Mouse (Mus musculus): ENCODE measurements around the gene Olfr56. TPM values are rescaled to one million over a fixed set of nuclear protein-coding genes. Genes with fewer than 3 reads are reported as not detected.
"Not testable (repeated sequence)": the region's sequence is repeated elsewhere in the genome, so short reads cannot be mapped to it uniquely, and the experiment has no call there.

Gene Olfr56
- polyA plus RNA-seq, 1 experiment from 2014 or later = not detected

- not testable (repeated sequence) for H3K4me3 ChIP-seq (replicated peaks); H3K27me3 ChIP-seq; H3K9ac ChIP-seq; H3K4me1 ChIP-seq; ATAC-seq (ENCODE audit: insufficient number of reproducible peaks, low FRiP score, low TSS enrichment, low read depth); H3K36me3 ChIP-seq; H3K27ac ChIP-seq (replicated peaks); H3K9me3 ChIP-seq (replicated peaks); H3K4me2 ChIP-seq (replicated peaks)
- 64% methylated on average over 2 of the region's 2 CpGs for WGBS
Measured at GRCm38 (mm10) chr11:49061865-49062264, 83.2 kb downstream of the Olfr56 start.

- H3K4me3 ChIP-seq (replicated peaks); H3K36me3 ChIP-seq; H3K27me3 ChIP-seq; H3K27ac ChIP-seq (replicated peaks); H3K4me1 ChIP-seq; H3K9ac ChIP-seq; ATAC-seq (ENCODE audit: insufficient number of reproducible peaks, low FRiP score, low TSS enrichment, low read depth); H3K4me2 ChIP-seq (replicated peaks); H3K9me3 ChIP-seq (replicated peaks): not testable (repeated sequence)
- WGBS = 69% methylated on average over 5 of the region's 5 CpGs
Measured at GRCm38 (mm10) chr11:49063713-49064469, 85.2 kb downstream of the Olfr56 start, which contains the start of gene Tgtp2. Gene Tgtp2, minus strand, starts transcription at chr11:49064206.

GRCm38 (mm10) chr11:49068358-49068757 is 89.7 kb downstream of the Olfr56 start:
- Histone ChIP-seq H3K4me1 (no peaks in the 10 kb centered on the region), H3K4me3 (replicated peaks) (no peak overlapping the region), H3K36me3 (no peaks in the 10 kb centered on the region), H3K27me3 (no peaks in the 10 kb centered on the region), H3K4me2 (replicated peaks) (no peak overlapping the region), H3K27ac (replicated peaks) (no peak overlapping the region), H3K9me3 (replicated peaks) (no peaks in the 10 kb centered on the region), H3K9ac (no peak overlapping the region)
- WGBS = 91% methylated on average over 1 of the region's 1 CpGs
- no peak for ATAC-seq (ENCODE audit: insufficient number of reproducible peaks, low FRiP score, low TSS enrichment, low read depth)

- H3K36me3 ChIP-seq; H3K27me3 ChIP-seq; H3K4me1 ChIP-seq; H3K9ac ChIP-seq; H3K27ac ChIP-seq (replicated peaks); H3K4me2 ChIP-seq (replicated peaks); H3K9me3 ChIP-seq (replicated peaks); ATAC-seq (ENCODE audit: insufficient number of reproducible peaks, low FRiP score, low TSS enrichment, low read depth); H3K4me3 ChIP-seq (replicated peaks): not testable (repeated sequence)
- WGBS = 53% methylated on average over 6 of the region's 6 CpGs
Measured at GRCm38 (mm10) chr11:49076001-49076757, 97.5 kb downstream of the Olfr56 start, which contains the start of gene Ifi47. Gene Ifi47, plus strand, starts transcription at chr11:49076587.

GRCm38 (mm10) chr11:49077012-49077411 is 98.3 kb downstream of the Olfr56 start:
- no peak overlapping the region for H3K9ac ChIP-seq
- no peak overlapping the region for H3K4me2 ChIP-seq (replicated peaks)
- 46% methylated on average over 1 of the region's 1 CpGs for WGBS
- H3K27ac ChIP-seq (replicated peaks) = no peak overlapping the region
- no peak for ATAC-seq (ENCODE audit: insufficient number of reproducible peaks, low FRiP score, low TSS enrichment, low read depth)
- no peak overlapping the region for H3K4me3 ChIP-seq (replicated peaks)
- H3K9me3 ChIP-seq (replicated peaks) = no peaks in the 10 kb centered on the region
- H3K27me3 ChIP-seq = no peaks in the 10 kb centered on the region
- no peaks in the 10 kb centered on the region for H3K36me3 ChIP-seq
- no peaks in the 10 kb centered on the region for H3K4me1 ChIP-seq

GRCm38 (mm10) chr11:49078719-49079118 is 100.0 kb downstream of the Olfr56 start:
- no peak overlapping the region for H3K27ac ChIP-seq (replicated peaks)
- no peaks in the 10 kb centered on the region for H3K27me3 ChIP-seq
- no peaks in the 10 kb centered on the region for H3K4me1 ChIP-seq
- H3K9ac ChIP-seq = no peak overlapping the region
- no peak for ATAC-seq (ENCODE audit: insufficient number of reproducible peaks, low FRiP score, low TSS enrichment, low read depth)
- no peaks in the 10 kb centered on the region for H3K36me3 ChIP-seq
- no peak overlapping the region for H3K4me2 ChIP-seq (replicated peaks)
- no peaks in the 10 kb centered on the region for H3K9me3 ChIP-seq (replicated peaks)
- H3K4me3 ChIP-seq (replicated peaks) = no peak overlapping the region
- WGBS = 81% methylated on average over 3 of the region's 3 CpGs

- 66% methylated on average over 1 of the region's 1 CpGs for WGBS
- no peak overlapping the region for H3K27ac ChIP-seq (replicated peaks)
- no peak for ATAC-seq (ENCODE audit: insufficient number of reproducible peaks, low FRiP score, low TSS enrichment, low read depth)
- H3K27me3 ChIP-seq = no peaks in the 10 kb centered on the region
- H3K4me1 ChIP-seq = no peaks in the 10 kb centered on the region
- H3K36me3 ChIP-seq = no peaks in the 10 kb centered on the region
- no peak overlapping the region for H3K4me3 ChIP-seq (replicated peaks)
- no peak overlapping the region for H3K4me2 ChIP-seq (replicated peaks)
- H3K9ac ChIP-seq = no peak overlapping the region
- H3K9me3 ChIP-seq (replicated peaks) = no peaks in the 10 kb centered on the region
Measured at GRCm38 (mm10) chr11:49080636-49081035, 101.9 kb downstream of the Olfr56 start.

- H3K4me2 ChIP-seq (replicated peaks) = no peak overlapping the region
- WGBS = 68% methylated on average over 4 of the region's 4 CpGs
- ATAC-seq (ENCODE audit: insufficient number of reproducible peaks, low FRiP score, low TSS enrichment, low read depth) = no peak
- no peak overlapping the region for H3K27ac ChIP-seq (replicated peaks)
- H3K27me3 ChIP-seq = no peaks in the 10 kb centered on the region
- no peaks in the 10 kb centered on the region for H3K4me1 ChIP-seq
- H3K9me3 ChIP-seq (replicated peaks) = no peaks in the 10 kb centered on the region
- H3K9ac ChIP-seq = no peak overlapping the region
- H3K36me3 ChIP-seq = no peaks in the 10 kb centered on the region
- no peak overlapping the region for H3K4me3 ChIP-seq (replicated peaks)
Measured at GRCm38 (mm10) chr11:49081356-49081755, 102.7 kb downstream of the Olfr56 start.

- no peaks in the 10 kb centered on the region for H3K27me3 ChIP-seq
- no peaks in the 10 kb centered on the region for H3K9me3 ChIP-seq (replicated peaks)
- no peak overlapping the region for H3K27ac ChIP-seq (replicated peaks)
- H3K4me1 ChIP-seq = no peaks in the 10 kb centered on the region
- no peak overlapping the region for H3K4me2 ChIP-seq (replicated peaks)
- WGBS = 76% methylated on average over 3 of the region's 3 CpGs
- no peak for ATAC-seq (ENCODE audit: insufficient number of reproducible peaks, low FRiP score, low TSS enrichment, low read depth)
- H3K4me3 ChIP-seq (replicated peaks) = no peak overlapping the region
- H3K36me3 ChIP-seq = no peaks in the 10 kb centered on the region
- H3K9ac ChIP-seq = no peak overlapping the region
Measured at GRCm38 (mm10) chr11:49081886-49082285, 103.2 kb downstream of the Olfr56 start.

- Histone ChIP-seq H3K36me3 (no peaks in the 10 kb centered on the region), H3K9me3 (replicated peaks) (no peaks in the 10 kb centered on the region), H3K4me3 (replicated peaks) (no peak overlapping the region), H3K27ac (replicated peaks) (no peak overlapping the region), H3K4me1 (peaks cover 4% of the 10 kb centered on the region; the same call in 1 of the 2 replicates), H3K9ac (no peak overlapping the region), H3K4me2 (replicated peaks) (no peak overlapping the region), H3K27me3 (no peaks in the 10 kb centered on the region)
- no peak for ATAC-seq (ENCODE audit: insufficient number of reproducible peaks, low FRiP score, low TSS enrichment, low read depth)
- WGBS = 88% methylated on average over 1 of the region's 1 CpGs
Measured at GRCm38 (mm10) chr11:49083146-49083545, 104.5 kb downstream of the Olfr56 start.

GRCm38 (mm10) chr11:49083808-49084207 is 105.1 kb downstream of the Olfr56 start:
- no peak overlapping the region for H3K27ac ChIP-seq (replicated peaks)
- no peak overlapping the region for H3K4me3 ChIP-seq (replicated peaks)
- H3K9ac ChIP-seq = no peak overlapping the region
- H3K4me2 ChIP-seq (replicated peaks) = no peak overlapping the region
- ATAC-seq (ENCODE audit: insufficient number of reproducible peaks, low FRiP score, low TSS enrichment, low read depth) = no peak
- H3K9me3 ChIP-seq (replicated peaks) = no peaks in the 10 kb centered on the region
- no peaks in the 10 kb centered on the region for H3K27me3 ChIP-seq
- no peaks in the 10 kb centered on the region for H3K36me3 ChIP-seq
- 75% methylated on average over 3 of the region's 3 CpGs for WGBS
- peaks cover 8% of the 10 kb centered on the region; the same call in 1 of the 2 replicates for H3K4me1 ChIP-seq
